Mouse (Mus musculus): ENCODE results near the gene Pmpca. TPM values are rescaled to one million over a fixed set of nuclear protein-coding genes. Genes with fewer than 3 reads are reported as not detected.

Pmpca gene
- polyA plus RNA-seq, 1 experiment from 2014 or later: 95.6 TPM

GRCm38 (mm10) chr2:26356678-26357077 is 32.5 kb upstream of the Pmpca start:
- Histone ChIP-seq H3K9me3 (no peaks in the 10 kb centered on the region), H3K4me3 (no peak overlapping the region), H3K9ac (peak overlapping the region; percentile 24; the same call in 1 of the 2 replicates), H3K36me3 (0 out of 2 replicates have a peak, but pooled peaks cover 4% of the 10 kb centered on the region), H3K27me3 (no peaks in the 10 kb centered on the region), H3K4me2 (no peak overlapping the region), H3K27ac (no peak overlapping the region), H3K4me1 (replicated peaks) (peaks cover 23% of the 10 kb centered on the region)
- 81% methylated on average over 7 of the region's 7 CpGs for WGBS
- no peak for ATAC-seq (ENCODE audit: low FRiP score)

GRCm38 (mm10) chr2:26357484-26357883 is 31.7 kb upstream of the Pmpca start:
- Histone ChIP-seq H3K9me3 (no peaks in the 10 kb centered on the region), H3K27ac (no peak overlapping the region), H3K4me3 (no peak overlapping the region), H3K4me1 (replicated peaks) (peaks cover 22% of the 10 kb centered on the region), H3K36me3 (peaks cover 4% of the 10 kb centered on the region), H3K4me2 (no peak overlapping the region), H3K27me3 (no peaks in the 10 kb centered on the region), H3K9ac (peak overlapping the region; percentile 24; the same call in 1 of the 2 replicates)
- 58% methylated on average over 15 of the region's 15 CpGs for WGBS
- no peak for ATAC-seq (ENCODE audit: low FRiP score)

GRCm38 (mm10) chr2:26358667-26359320 is 30.3 kb upstream of the Pmpca start:
- Histone ChIP-seq H3K36me3 (peaks cover 18% of the 10 kb centered on the region), H3K4me2 (no peak overlapping the region), H3K27me3 (no peaks in the 10 kb centered on the region), H3K4me3 (no peak overlapping the region), H3K4me1 (replicated peaks) (peaks cover 9% of the 10 kb centered on the region), H3K27ac (no peak overlapping the region), H3K9me3 (no peaks in the 10 kb centered on the region), H3K9ac (no peak overlapping the region)
- ATAC-seq (ENCODE audit: low FRiP score): no peak
- 91% methylated on average over 13 of the region's 13 CpGs for WGBS

- Histone ChIP-seq H3K4me3 (no peak overlapping the region), H3K9me3 (no peaks in the 10 kb centered on the region)
Measured at GRCm38 (mm10) chr2:26359983-26360382, 29.2 kb upstream of the Pmpca start.

DNA sequence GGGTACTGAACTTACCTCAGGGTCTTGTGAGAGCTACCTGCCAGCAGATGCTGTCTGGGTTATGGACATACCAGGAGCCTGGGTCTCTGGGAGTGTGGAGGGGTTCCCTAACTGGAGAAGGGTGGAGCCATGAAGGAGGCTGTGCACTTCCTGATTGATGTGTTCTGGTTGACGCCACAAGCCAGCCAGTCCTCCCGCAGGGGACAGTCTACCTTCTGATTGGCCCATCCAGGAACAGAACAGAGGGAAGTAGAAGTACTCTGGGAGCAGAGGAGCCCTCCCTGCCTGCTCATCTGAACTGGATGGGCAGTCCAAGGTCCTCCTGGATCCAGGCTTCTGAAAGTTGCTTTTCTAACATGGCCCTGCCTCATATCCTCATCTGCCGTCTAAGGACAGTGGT is 28.4 kb upstream of the Pmpca start, which contains the start of gene Card9:
TSS of gene Card9 (minus strand) at position 147 of the 400 bp plus-strand sequence.
- Histone ChIP-seq H3K4me1 (replicated peaks) (0 out of 2 replicates have a peak, but pooled peaks cover 4% of the 10 kb centered on the region), H3K27me3 (no peaks in the 10 kb centered on the region), H3K4me2 (no peak within 1 kb of the TSS), H3K27ac (no peak within 1 kb of the TSS), H3K9me3 (no peaks in the 10 kb centered on the region), H3K36me3 (peaks cover 37% of the 10 kb centered on the region), H3K9ac (no peak within 1 kb of the TSS), H3K4me3 (no peak within 1 kb of the TSS)
- no peak for ATAC-seq (ENCODE audit: low FRiP score)
- WGBS: 52% methylated on average over 3 of the region's 3 CpGs

More at GRCm38 (mm10) chr2:26359983-26360382, 29.2 kb upstream of the Pmpca start:
- H3K9ac ChIP-seq: no peak overlapping the region
- no peaks in the 10 kb centered on the region for H3K27me3 ChIP-seq
- H3K4me2 ChIP-seq: no peak overlapping the region
- no peak overlapping the region for H3K27ac ChIP-seq
- peaks cover 29% of the 10 kb centered on the region for H3K36me3 ChIP-seq
- ATAC-seq (ENCODE audit: low FRiP score): no peak
- H3K4me1 ChIP-seq (replicated peaks): 0 out of 2 replicates have a peak, but pooled peaks cover 8% of the 10 kb centered on the region
- 88% methylated on average over 6 of the region's 6 CpGs for WGBS

DNA sequence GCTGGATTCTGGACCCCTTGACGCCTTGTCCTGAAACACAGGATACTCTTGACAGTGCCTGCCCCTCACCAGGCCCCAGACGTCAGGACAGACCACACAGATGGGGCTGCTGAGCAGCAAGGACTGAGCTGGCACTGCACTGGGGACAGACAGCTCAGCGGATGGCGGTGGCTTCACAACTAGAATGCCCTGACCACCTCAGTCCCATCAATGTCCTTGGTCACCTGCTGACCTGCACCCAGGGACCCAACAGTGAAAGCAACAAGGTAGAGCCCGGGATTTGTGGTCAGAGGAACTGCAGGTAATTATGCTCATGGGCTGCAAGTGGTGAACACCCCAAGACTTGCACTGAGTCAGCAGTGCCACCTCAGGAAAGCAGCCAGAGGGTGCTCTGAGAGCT is 26.1 kb upstream of the Pmpca start:
- Histone ChIP-seq H3K27me3 (no peaks in the 10 kb centered on the region), H3K4me3 (no peak overlapping the region), H3K9ac (no peak overlapping the region), H3K4me2 (no peak overlapping the region), H3K9me3 (no peaks in the 10 kb centered on the region), H3K27ac (no peak overlapping the region), H3K4me1 (replicated peaks) (no peaks in the 10 kb centered on the region), H3K36me3 (peaks cover 56% of the 10 kb centered on the region)
- no peak for ATAC-seq (ENCODE audit: low FRiP score)
- WGBS: 87% methylated on average over 5 of the region's 5 CpGs

DNA sequence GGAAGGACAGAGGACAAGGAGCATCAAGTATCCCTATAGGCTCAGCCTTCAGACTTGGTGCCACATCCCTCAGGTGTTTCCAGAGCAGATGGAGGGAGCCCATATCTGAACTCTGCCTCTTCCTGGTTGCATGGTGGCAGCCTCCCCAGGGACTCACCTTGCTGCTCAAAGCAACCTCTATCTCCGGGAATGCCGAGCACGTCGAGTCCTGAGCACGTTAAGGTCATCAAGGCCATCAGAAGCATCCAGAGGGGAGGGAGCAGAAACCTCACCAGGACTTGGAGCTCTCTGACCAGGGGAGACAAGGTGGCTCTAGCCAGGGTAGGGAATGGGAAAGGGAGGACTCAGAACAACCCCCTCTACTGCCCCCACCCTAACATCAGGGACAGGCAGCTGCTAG is 25.7 kb upstream of the Pmpca start:
- Histone ChIP-seq H3K4me1 (replicated peaks) (no peaks in the 10 kb centered on the region), H3K27ac (no peak overlapping the region), H3K4me3 (no peak overlapping the region), H3K9me3 (no peaks in the 10 kb centered on the region), H3K4me2 (no peak overlapping the region), H3K36me3 (peaks cover 61% of the 10 kb centered on the region), H3K9ac (no peak overlapping the region), H3K27me3 (no peaks in the 10 kb centered on the region)
- ATAC-seq (ENCODE audit: low FRiP score): no peak
- 98% methylated on average over 5 of the region's 5 CpGs for WGBS

DNA sequence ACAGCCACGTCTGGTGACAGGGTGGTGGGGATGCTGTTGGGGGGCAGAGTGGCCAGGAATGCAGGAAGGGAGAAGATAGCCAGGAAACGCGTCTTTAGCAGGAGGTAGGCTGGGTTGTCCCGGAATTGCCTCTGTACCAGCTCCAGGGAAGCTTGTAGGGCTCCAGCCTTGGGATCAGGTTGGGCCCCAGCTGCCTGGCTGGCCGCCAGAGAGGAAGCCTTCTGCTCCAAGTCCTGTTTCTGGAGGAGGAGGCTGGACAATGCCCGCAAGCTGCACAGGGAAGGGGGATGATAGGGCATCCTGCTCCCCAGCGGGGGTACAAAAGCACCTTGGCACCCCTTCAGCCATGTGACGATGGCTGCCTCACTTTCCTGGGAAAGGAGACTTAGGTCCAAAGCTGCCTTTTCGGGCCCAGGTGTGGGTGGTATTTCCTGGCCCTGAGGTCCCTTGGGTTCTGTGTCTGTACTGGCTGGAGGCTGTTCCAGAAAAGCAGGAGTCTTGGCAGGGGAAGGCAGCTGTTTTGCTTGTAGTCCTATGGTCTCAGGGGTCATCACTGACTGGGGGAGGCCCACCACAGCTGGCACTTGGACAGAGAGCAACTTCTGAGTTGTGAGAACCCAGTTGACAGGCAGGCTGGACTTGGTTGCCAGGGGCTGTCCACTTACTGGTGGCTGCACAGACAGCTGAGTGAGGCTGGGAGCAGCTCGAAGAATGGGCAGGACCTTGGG is 24.2 kb upstream of the Pmpca start:
- no peak for ATAC-seq (ENCODE audit: low FRiP score)
- H3K27ac ChIP-seq: no peak overlapping the region; the same call in 1 of the 2 replicates
- no peaks in the 10 kb centered on the region for H3K9me3 ChIP-seq
- no peak overlapping the region for H3K4me2 ChIP-seq
- 85% methylated on average over 10 of the region's 10 CpGs for WGBS
- no peak overlapping the region for H3K9ac ChIP-seq
- H3K36me3 ChIP-seq: peaks cover 75% of the 10 kb centered on the region
- H3K4me1 ChIP-seq (replicated peaks): no peaks in the 10 kb centered on the region
- no peaks in the 10 kb centered on the region for H3K27me3 ChIP-seq
- H3K4me3 ChIP-seq: no peak overlapping the region

DNA sequence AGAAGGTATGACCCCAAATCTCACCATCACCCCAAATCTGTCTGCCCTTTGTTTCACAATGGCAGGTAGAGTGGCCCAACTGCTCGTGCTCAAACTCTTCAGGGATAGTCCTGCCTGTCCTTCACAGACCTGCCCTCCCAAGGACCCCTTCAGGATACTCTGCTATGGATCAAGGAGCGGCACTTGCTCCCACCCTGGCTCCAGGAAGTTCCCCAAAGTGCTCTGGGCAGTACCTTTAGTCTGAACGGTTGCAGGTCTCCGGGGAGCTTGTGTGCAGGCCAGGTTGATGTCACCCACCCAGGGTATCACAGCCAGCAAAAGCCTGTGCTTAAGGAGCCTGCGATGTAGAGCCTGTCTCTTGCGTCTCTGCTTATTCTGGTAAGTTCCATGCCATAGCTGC is 21.2 kb upstream of the Pmpca start:
- H3K27me3 ChIP-seq: no peaks in the 10 kb centered on the region
- H3K4me2 ChIP-seq: no peak overlapping the region
- WGBS: 93% methylated on average over 6 of the region's 6 CpGs
- no peaks in the 10 kb centered on the region for H3K9me3 ChIP-seq
- no peak overlapping the region for H3K4me3 ChIP-seq
- peaks cover 99% of the 10 kb centered on the region for H3K36me3 ChIP-seq
- no peak overlapping the region for H3K9ac ChIP-seq
- H3K27ac ChIP-seq: no peak overlapping the region
- no peaks in the 10 kb centered on the region for H3K4me1 ChIP-seq (replicated peaks)
- no peak for ATAC-seq (ENCODE audit: low FRiP score)

DNA sequence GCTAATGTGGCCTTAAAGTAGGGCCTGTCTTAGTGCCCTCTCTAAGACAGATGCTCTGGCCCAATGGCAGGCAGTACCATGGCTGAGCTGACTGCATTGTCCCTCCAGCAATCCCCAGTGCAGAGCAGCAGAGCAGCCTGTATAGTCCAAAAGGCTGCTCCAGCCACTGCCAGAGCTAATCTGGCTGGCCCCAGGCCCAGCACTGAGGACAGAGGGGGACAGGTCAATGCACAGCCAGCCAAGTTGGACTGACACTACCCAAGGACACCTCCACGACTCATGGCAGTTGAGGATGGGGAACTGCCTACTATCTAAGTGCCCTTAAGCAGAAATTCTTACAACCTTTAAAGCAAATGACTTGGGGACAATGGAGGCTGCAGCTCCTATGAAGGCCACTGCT is 20.6 kb upstream of the Pmpca start:
- no peak overlapping the region for H3K4me3 ChIP-seq
- H3K9me3 ChIP-seq: no peaks in the 10 kb centered on the region
- no peak overlapping the region for H3K4me2 ChIP-seq
- no peaks in the 10 kb centered on the region for H3K27me3 ChIP-seq
- WGBS: 96% methylated on average over 1 of the region's 1 CpGs
- ATAC-seq (ENCODE audit: low FRiP score): no peak
- peaks cover 99% of the 10 kb centered on the region for H3K36me3 ChIP-seq
- no peak overlapping the region for H3K9ac ChIP-seq
- H3K27ac ChIP-seq: no peak overlapping the region
- H3K4me1 ChIP-seq (replicated peaks): no peaks in the 10 kb centered on the region

DNA sequence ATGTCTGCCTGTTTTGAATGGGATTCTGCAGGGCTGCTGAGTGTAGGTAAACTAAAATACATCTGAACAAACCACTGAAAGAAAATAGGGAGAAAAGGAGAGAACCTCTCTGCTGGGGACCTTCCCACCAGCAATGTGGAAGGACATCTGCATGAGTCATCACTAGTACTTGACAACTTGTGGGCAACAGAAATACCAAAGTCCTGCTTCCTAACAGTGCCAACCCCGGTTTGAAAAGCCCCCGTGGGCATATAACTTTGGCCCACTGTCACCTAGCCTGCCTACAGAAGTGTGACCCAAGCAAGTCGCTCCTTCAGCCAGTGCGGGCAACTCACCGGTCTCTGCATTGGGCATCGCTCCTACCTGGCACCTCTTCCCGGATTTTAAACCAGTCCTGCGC is 16.7 kb upstream of the Pmpca start:
- WGBS: 95% methylated on average over 8 of the region's 8 CpGs
- Histone ChIP-seq H3K4me1 (replicated peaks) (no peaks in the 10 kb centered on the region), H3K36me3 (peaks cover 99% of the 10 kb centered on the region), H3K4me3 (no peak overlapping the region), H3K9me3 (no peaks in the 10 kb centered on the region), H3K9ac (no peak overlapping the region), H3K27me3 (no peaks in the 10 kb centered on the region), H3K27ac (no peak overlapping the region), H3K4me2 (no peak overlapping the region)
- ATAC-seq (ENCODE audit: low FRiP score): no peak

- Histone ChIP-seq H3K27me3 (no peaks in the 10 kb centered on the region), H3K4me3 (peak within 1 kb of the TSS; percentile 79), H3K4me1 (replicated peaks) (peaks cover 21% of the 10 kb centered on the region), H3K9me3 (no peaks in the 10 kb centered on the region), H3K9ac (peak within 1 kb of the TSS; percentile 86), H3K4me2 (peak within 1 kb of the TSS; percentile 97), H3K27ac (peak within 1 kb of the TSS; percentile 60), H3K36me3 (peaks cover 73% of the 10 kb centered on the region)
- ATAC-seq (ENCODE audit: low FRiP score): peak; percentile 97
- WGBS: under 1% methylated on average over 34 of the region's 38 CpGs
Measured at GRCm38 (mm10) chr2:26380131-26380771, 8.9 kb upstream of the Pmpca start, which contains the start of gene Snapc4. TSS of gene Snapc4 (minus strand) at chr2:26380653.

Measured in hindbrain, embryonic 13.5 days (tissue).